Mouse (Mus musculus) megakaryocyte, embryonic 14.5 days (primary cell): Measurements from ENCODE around the gene Izumo4.

Experiments used
- FLI1 ChIP-seq: IDR thresholded peaks from 2 replicates; pipeline ENCODE4 v1.6.1; 2012; ENCODE audit warnings: low read length, inconsistent platforms, mixed read lengths
- GATA1 ChIP-seq: IDR thresholded peaks from 3 replicates; pipeline ENCODE4 v1.6.1; 2012; ENCODE audit warnings: mixed read lengths, low read length, inconsistent platforms, borderline replicate concordance

DNA sequence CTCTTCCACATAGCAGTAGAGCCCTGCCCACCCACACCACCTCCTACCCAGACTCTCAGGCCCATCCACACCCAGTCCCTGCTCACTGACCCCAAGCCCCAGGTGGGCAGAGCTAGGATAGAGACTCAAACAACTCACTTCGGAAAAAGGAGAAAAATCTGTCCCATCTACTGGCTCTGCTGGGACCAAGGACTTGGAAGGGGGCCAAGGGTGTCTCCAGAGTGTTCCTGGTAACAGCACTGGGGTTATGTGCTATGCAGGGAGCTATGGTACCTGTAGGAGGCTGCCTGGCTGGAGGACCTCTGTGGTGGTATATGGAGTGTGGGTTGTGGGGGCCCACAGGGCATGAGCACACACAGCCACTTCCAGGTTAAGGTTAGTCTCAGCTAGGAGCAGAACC is 15.3 kb downstream of the Izumo4 start:
- TF ChIP-seq GATA1 (no peak), FLI1 (no peak)
